Mouse (Mus musculus) thymus, postnatal 10 days (tissue): ENCODE data around the gene Rsl24d1.
"Not testable (repeated sequence)": the region's sequence is repeated elsewhere in the genome, so short reads cannot be mapped to it uniquely, and the experiment has no call there.

Experiments
- DNase-seq, 2 experiments: peaks; one replicate each; pipeline ENCODE4 v3.0.0; 2021; ENCODE audit warnings: low spot score in 2 of 2

Rsl24d1 gene

GRCm38 (mm10) chr9:73112919-73113906 is at the start of gene Rsl24d1:
Gene Rsl24d1 (plus strand): TSS chr9:73113426.
- DNase-seq: peak; percentile 73 to 75

GRCm38 (mm10) chr9:73063621-73064290 is 49.5 kb upstream of the Rsl24d1 start:
- DNase-seq: no peak

- DNase-seq: no peak
These were observed 46.1 kb upstream of the Rsl24d1 start for GRCm38 (mm10) chr9:73067086-73067485.

- DNase-seq: no peak
These were observed 45.0 kb upstream of the Rsl24d1 start for GRCm38 (mm10) chr9:73068230-73068679.

- no peak for DNase-seq
These were observed 44.5 kb upstream of the Rsl24d1 start for GRCm38 (mm10) chr9:73068688-73069087.

- DNase-seq: no peak
These were observed 42.1 kb upstream of the Rsl24d1 start for GRCm38 (mm10) chr9:73070971-73071659.

- DNase-seq: no peak
These were observed 40.8 kb upstream of the Rsl24d1 start for GRCm38 (mm10) chr9:73072426-73072825.

GRCm38 (mm10) chr9:73073169-73073568 is 40.1 kb upstream of the Rsl24d1 start:
- DNase-seq: peak; percentile 36 to 39

- not testable (repeated sequence) for DNase-seq
These were observed 33.9 kb upstream of the Rsl24d1 start for GRCm38 (mm10) chr9:73079349-73079748.

GRCm38 (mm10) chr9:73079801-73080325 is 33.4 kb upstream of the Rsl24d1 start:
- DNase-seq: no peak

GRCm38 (mm10) chr9:73082291-73083000 is 30.8 kb upstream of the Rsl24d1 start:
- no peak for DNase-seq

- no peak for DNase-seq
These were observed 29.3 kb upstream of the Rsl24d1 start for GRCm38 (mm10) chr9:73083956-73084355.

GRCm38 (mm10) chr9:73085845-73086244 is 27.4 kb upstream of the Rsl24d1 start:
- no peak for DNase-seq

GRCm38 (mm10) chr9:73087121-73087520 is 26.1 kb upstream of the Rsl24d1 start:
- DNase-seq: peak in 1 of 2 experiments; percentile 33

- DNase-seq: no peak
These were observed 25.6 kb upstream of the Rsl24d1 start for GRCm38 (mm10) chr9:73087581-73087980.

GRCm38 (mm10) chr9:73089222-73089920 is 23.9 kb upstream of the Rsl24d1 start:
- DNase-seq: peak; percentile 46 to 49

- no peak for DNase-seq
These were observed 23.1 kb upstream of the Rsl24d1 start for GRCm38 (mm10) chr9:73090121-73090520.

- DNase-seq: peak in 1 of 2 experiments; percentile 64
These were observed 21.5 kb upstream of the Rsl24d1 start for GRCm38 (mm10) chr9:73091747-73092146.

GRCm38 (mm10) chr9:73094580-73094979 is 18.6 kb upstream of the Rsl24d1 start:
- no peak for DNase-seq

GRCm38 (mm10) chr9:73097898-73098297 is 15.3 kb upstream of the Rsl24d1 start:
- no peak for DNase-seq
